13 mouse cellular contexts compared by ENCODE assay signal in the genomic region with DNA sequence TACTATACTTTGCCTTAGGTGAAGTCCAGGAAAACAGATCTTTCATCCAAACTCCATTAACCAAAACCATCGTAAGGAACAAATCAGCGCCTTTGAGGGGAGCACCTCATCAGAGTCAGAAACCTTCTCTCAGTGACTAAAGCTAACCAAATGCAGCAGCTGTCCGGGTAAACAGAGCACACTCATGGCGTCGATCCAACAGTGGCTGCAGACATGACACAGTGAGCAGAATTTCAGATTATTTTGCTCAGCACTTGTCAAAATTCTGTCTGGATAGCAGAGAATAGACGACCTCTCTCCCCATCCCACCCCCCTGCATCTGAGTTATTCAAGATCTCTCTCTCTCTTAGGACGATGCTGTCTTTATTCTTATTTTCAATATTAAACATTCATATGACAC.
DNase-seq lines count a peak whose midpoint lies in the region.
"Had no signal": no experiment of that assay in that cellular context is flagged by ENCODE, and none has a peak within 500 bp of the region (broad histone marks: within the 10 kb centered on the region; RNA-seq: fewer than 3 reads in every experiment).

No protein-coding gene starts in this region.

- intact Hi-C loops in heart, postnatal 14 days (cut with DNase I) = no loop called here
- intact Hi-C loops in left cerebral cortex, postnatal 4 days (cut with DNase I) = no loop called here
- intact Hi-C loops in left cerebral cortex, postnatal 25 days (cut with DNase I) = no loop called here

- DNase-seq in cerebellum, postnatal 10 days = peak; percentile 47 to 48
- DNase-seq in cerebellum, adult 18-20 months = no peak
- peak; percentile 36 to 40 for DNase-seq in heart, postnatal 14 days
- DNase-seq in heart, adult 9 months (ENCODE audit: low spot score in 2 of 2) = no peak
- DNase-seq in left cerebral cortex, postnatal 4 days = peak; percentile 27
- DNase-seq in left cerebral cortex, postnatal 25 days (ENCODE audit: low spot score in 2 of 2) = no peak
- peak; percentile 70 for DNase-seq in lung, postnatal 10 days
- DNase-seq in adrenal gland, postnatal 25 days = no peak
- DNase-seq: adrenal gland, adult 8-10 months; cerebellum, adult 8-10 months; forebrain, postnatal 0 days; liver, postnatal 0 days; retina, postnatal 1 day had no signal

Comparison
In these comparisons a context has a peak if more than half of its experiments do, and no peak if none do; other contexts are left out.
1. DNase-seq: peak in cerebellum, postnatal 10 days (2 of 2), heart, postnatal 14 days (2 of 2), left cerebral cortex, postnatal 4 days (single experiment) and lung, postnatal 10 days (single experiment); none in cerebellum, adult 18-20 months (0 of 2), heart, adult 9 months (0 of 2), left cerebral cortex, postnatal 25 days (0 of 2) and adrenal gland, postnatal 25 days (single experiment).